Mouse (Mus musculus) forebrain, embryonic 14.5 days (tissue): Measurements from ENCODE around the gene Olfr1218. TPM values are rescaled to one million over a fixed set of nuclear protein-coding genes. Genes with fewer than 3 reads are reported as not detected.

Experiments
- ATAC-seq: fragments of 200-750 bp; cut with Nextera tagmentation; 2 replicates; pipeline ENCODE4 v1.8.0; 2017; ENCODE audit warnings: mild to moderate bottlenecking, moderate library complexity
- DNase-seq: peaks from one replicate; pipeline ENCODE4 v3.0.0-alpha.2; 2015; ENCODE audit warnings: low spot score
- H3K27ac ChIP-seq: fragments of 300-500 bp; sonication (generic); 2 replicates; pipeline ENCODE4 v1.5.1; 2014; ENCODE audit warnings: low read depth, mild to moderate bottlenecking, control low read depth, low read length, moderate library complexity
- H3K27me3 ChIP-seq: fragments of 300-500 bp; sonication (generic); replicated peaks from 2 replicates; pipeline ENCODE4 v1.6.1; 2014; ENCODE audit warnings: low read length, control low read depth, mixed read lengths; ENCODE audit not compliant: control insufficient read depth, insufficient read depth
- H3K36me3 ChIP-seq: fragments of 300-500 bp; sonication (generic); 2 replicates; pipeline ENCODE4 v1.6.1; 2014; ENCODE audit warnings: low read length, control low read depth; ENCODE audit not compliant: control insufficient read depth, insufficient read depth
- H3K4me1 ChIP-seq: fragments of 300-500 bp; sonication (generic); 2 replicates; pipeline ENCODE4 v1.6.1; 2014; ENCODE audit warnings: antibody characterized with exemption, low read length, control low read depth; ENCODE audit not compliant: control insufficient read depth, insufficient read depth
- H3K4me2 ChIP-seq: fragments of 300-500 bp; sonication (generic); 2 replicates; pipeline ENCODE4 v1.6.1; 2014; ENCODE audit warnings: mild to moderate bottlenecking, control low read depth, low read length
- H3K4me3 ChIP-seq: fragments of 300-500 bp; sonication (generic); 2 replicates; pipeline ENCODE4 v1.5.1; 2014; ENCODE audit warnings: low read depth, low read length, control low read depth
- H3K9ac ChIP-seq: fragments of 300-500 bp; sonication (generic); 2 replicates; pipeline ENCODE4 v1.6.1; 2014; ENCODE audit warnings: mild to moderate bottlenecking, low read length, control low read depth, moderate library complexity
- H3K9me3 ChIP-seq: fragments of 300-500 bp; sonication (generic); replicated peaks from 2 replicates; pipeline ENCODE4 v1.6.1; 2016; ENCODE audit warnings: low read length, control low read depth, mixed read lengths; ENCODE audit not compliant: control insufficient read depth
- WGBS: fragments of 180-500 bp; shearing (Covaris S2); extraction: QIAGEN DNeasy Blood & Tissue Kit; methylation state at CpG from one replicate; pipeline ENCODE4 v1.1.7; 2014; 5-methylcytosine and 5-hydroxymethylcytosine counted together
- polyA plus RNA-seq: library from polyadenylated mRNA; unstranded; fragments of >200 nt; fragmentation: Nextera tagmentation; extraction: Ambion mirVana; gene quantifications from 2 replicates; pipeline ENCODE4 v1.2.1, GENCODE M21; 2014

The Olfr1218 gene
- polyA plus RNA-seq, 1 experiment from 2014 or later, result not detected

DNA sequence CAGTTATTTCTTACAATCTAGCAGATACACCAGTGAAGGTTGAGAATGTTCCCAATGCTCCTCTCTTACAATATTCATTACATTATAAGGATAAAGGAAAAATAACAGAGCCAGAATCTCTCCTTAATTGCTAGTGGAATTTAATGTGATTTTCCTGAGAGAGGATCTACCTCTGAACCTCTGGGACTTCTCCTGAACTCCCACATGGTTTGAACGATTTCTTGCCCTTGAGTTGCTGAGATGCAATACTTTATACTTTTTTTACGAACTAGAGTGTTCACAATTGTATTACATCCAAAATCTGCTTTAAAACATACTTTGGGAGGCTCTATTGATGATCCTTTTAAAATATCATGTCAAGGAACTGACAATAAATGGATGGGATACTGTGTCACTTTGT lies 54.1 kb downstream of the Olfr1218 start, which contains the start of gene Olfr1215:
Gene Olfr1215, minus strand, starts transcription at position 101 of the 400 bp plus-strand sequence.
- 78% methylated on average over 2 of the region's 2 CpGs for WGBS
- Histone ChIP-seq H3K4me2 (no peak within 1 kb of the TSS), H3K4me3 (no peak within 1 kb of the TSS), H3K27me3 (no peaks in the 10 kb centered on the region), H3K9ac (no peak within 1 kb of the TSS), H3K27ac (no peak within 1 kb of the TSS), H3K4me1 (no peaks in the 10 kb centered on the region), H3K36me3 (no peaks in the 10 kb centered on the region), H3K9me3 (no peaks in the 10 kb centered on the region)
- DNase-seq (no peak), ATAC-seq (no peak)

Other genes starting within 250 kb of the Olfr1218 start
- gene Olfr1202, start 246.7 kb downstream of the Olfr1218 start, polyA plus RNA-seq, result not detected in 2 replicates
- gene Olfr1205, start 231.4 kb downstream of the Olfr1218 start, polyA plus RNA-seq, result not detected in 2 replicates
- not detected in 2 replicates for gene Olfr1204, start 211.9 kb downstream of the Olfr1218 start, polyA plus RNA-seq
- gene Olfr1206, start 198.0 kb downstream of the Olfr1218 start, polyA plus RNA-seq, result not detected in 2 replicates
- gene Olfr1208, start 158.9 kb downstream of the Olfr1218 start, polyA plus RNA-seq, result not detected in 2 replicates
- not detected in 2 replicates for gene Olfr1209, start 146.0 kb downstream of the Olfr1218 start, polyA plus RNA-seq
- not detected in 2 replicates for gene Olfr1211, start 123.1 kb downstream of the Olfr1218 start, polyA plus RNA-seq
- not detected in 2 replicates for gene Olfr1212, start 107.2 kb downstream of the Olfr1218 start, polyA plus RNA-seq
- not detected in 2 replicates for gene Gm13762, start 80.9 kb downstream of the Olfr1218 start, polyA plus RNA-seq
- gene Olfr1214, start 68.5 kb downstream of the Olfr1218 start, polyA plus RNA-seq, result not detected in 2 replicates
- not detected in 2 replicates for gene Olfr1215, start 54.2 kb downstream of the Olfr1218 start, polyA plus RNA-seq
- gene Olfr1216, start 42.8 kb downstream of the Olfr1218 start, polyA plus RNA-seq, result not detected in 2 replicates
- gene Olfr1217, start 29.1 kb downstream of the Olfr1218 start, polyA plus RNA-seq, result not detected in 2 replicates
- not detected in 2 replicates for gene Olfr1219, start 22.3 kb upstream of the Olfr1218 start, polyA plus RNA-seq
- gene Olfr1220, start 45.6 kb upstream of the Olfr1218 start, polyA plus RNA-seq, result not detected in 2 replicates
- gene Olfr1221, start 56.1 kb upstream of the Olfr1218 start, polyA plus RNA-seq, result not detected in 2 replicates
- not detected in 2 replicates for gene Olfr1222, start 71.9 kb upstream of the Olfr1218 start, polyA plus RNA-seq
- gene Olfr1223, start 90.4 kb upstream of the Olfr1218 start, polyA plus RNA-seq, result not detected in 2 replicates
- gene Olfr1224-ps1, start 102.9 kb upstream of the Olfr1218 start, polyA plus RNA-seq, result not detected in 2 replicates
- not detected in 2 replicates for gene Olfr1225, start 113.5 kb upstream of the Olfr1218 start, polyA plus RNA-seq
- gene Olfr1226, start 138.9 kb upstream of the Olfr1218 start, polyA plus RNA-seq, result not detected in 2 replicates
- gene Olfr1228, start 192.9 kb upstream of the Olfr1218 start, polyA plus RNA-seq, result not detected in 2 replicates
- gene Olfr1229, start 226.8 kb upstream of the Olfr1218 start, polyA plus RNA-seq, result not detected in 2 replicates
- gene Olfr1230, start 236.1 kb upstream of the Olfr1218 start, polyA plus RNA-seq, result not detected in 2 replicates
- gene Olfr1231, start 245.9 kb upstream of the Olfr1218 start, polyA plus RNA-seq, result not detected in 2 replicates